Mouse (Mus musculus): Measurements from ENCODE around the gene Gm5152. TPM values are rescaled to one million over a fixed set of nuclear protein-coding genes. Genes with fewer than 3 reads are reported as not detected.
"Not testable (repeated sequence)": the region's sequence is repeated elsewhere in the genome, so short reads cannot be mapped to it uniquely, and the experiment has no call there.

The Gm5152 gene
- total RNA-seq (2021), result not detected

GRCm38 (mm10) chr5:10246426-10246825 is at the start of gene Gm5152:
Gene Gm5152, minus strand, starts transcription at chr5:10246526.
- intact Hi-C loops (cut with DNase I); DNase-seq (ENCODE audit: low spot score in 2 of 2): not testable (repeated sequence)

- intact Hi-C loops (cut with DNase I); DNase-seq (ENCODE audit: low spot score in 2 of 2): not testable (repeated sequence)
Observed at GRCm38 (mm10) chr5:10254768-10255167, 8.4 kb upstream of the Gm5152 start.

- DNase-seq (ENCODE audit: low spot score in 2 of 2); intact Hi-C loops (cut with DNase I): not testable (repeated sequence)
Observed at GRCm38 (mm10) chr5:10245770-10246169, 556 bp downstream of the Gm5152 start.

GRCm38 (mm10) chr5:10240436-10240835 is 5.9 kb downstream of the Gm5152 start:
- intact Hi-C loops (cut with DNase I), result not testable (repeated sequence)

GRCm38 (mm10) chr5:10220317-10220716 is 26.0 kb downstream of the Gm5152 start:
- intact Hi-C loops (cut with DNase I), result no loop called here
- no peak for DNase-seq (ENCODE audit: low spot score in 2 of 2)

More at GRCm38 (mm10) chr5:10240436-10240835, 5.9 kb downstream of the Gm5152 start:
- not testable (repeated sequence) for DNase-seq (ENCODE audit: low spot score in 2 of 2)

GRCm38 (mm10) chr5:10203067-10203466 is 43.3 kb downstream of the Gm5152 start:
- intact Hi-C loops (cut with DNase I), result no loop called here
- DNase-seq (ENCODE audit: low spot score in 2 of 2), result no peak

GRCm38 (mm10) chr5:10196880-10197279 is 49.4 kb downstream of the Gm5152 start:
- DNase-seq (ENCODE audit: low spot score in 2 of 2), result no peak
- intact Hi-C loops (cut with DNase I), result no loop called here
